Mouse (Mus musculus) ES-Bruce4 (cell line): Measurements from ENCODE around the gene Ak8. TPM values are rescaled to one million over a fixed set of nuclear protein-coding genes. Genes with fewer than 3 reads are reported as not detected.

Source experiments
- H3K27ac ChIP-seq: 2 replicates; pipeline ENCODE4 v1.5.1; 2012; ENCODE audit warnings: low read length, inconsistent platforms; ENCODE audit not compliant: insufficient read depth
- H3K27me3 ChIP-seq: 2 replicates; pipeline ENCODE4 v1.6.1; 2012; ENCODE audit warnings: mild to moderate bottlenecking, low read length, inconsistent platforms; ENCODE audit not compliant: control insufficient read depth, poor library complexity, insufficient read depth, severe bottlenecking
- H3K36me3 ChIP-seq: 2 replicates; pipeline ENCODE4 v1.6.1; 2012; ENCODE audit warnings: inconsistent platforms, mild to moderate bottlenecking, low read length, moderate library complexity; ENCODE audit not compliant: control insufficient read depth, poor library complexity, insufficient read depth, severe bottlenecking
- H3K4me1 ChIP-seq: one replicate; pipeline ENCODE4 v1.8.1; 2011; ENCODE audit warnings: low read length; ENCODE audit not compliant: control insufficient read depth, insufficient read depth
- H3K4me3 ChIP-seq: 2 replicates; pipeline ENCODE4 v1.5.1; 2011; ENCODE audit warnings: low read depth, mild to moderate bottlenecking, low read length
- H3K9ac ChIP-seq: 2 replicates; pipeline ENCODE4 v1.6.1; 2012; ENCODE audit warnings: low read depth, mild to moderate bottlenecking, inconsistent platforms; ENCODE audit not compliant: poor library complexity, severe bottlenecking
- H3K9me3 ChIP-seq: replicated peaks from 2 replicates; pipeline ENCODE4 v1.6.1; 2012; ENCODE audit warnings: mild to moderate bottlenecking, low read length, inconsistent platforms; ENCODE audit not compliant: control insufficient read depth, poor library complexity, insufficient read depth, severe bottlenecking
- CTCF ChIP-seq: IDR thresholded peaks from one replicate; pipeline ENCODE4 v1.8.1; 2011; ENCODE audit warnings: low read depth, low read length
- EP300 ChIP-seq: IDR thresholded peaks from 2 replicates; pipeline ENCODE4 v1.6.1; 2011; ENCODE audit warnings: low read depth, low read length; ENCODE audit not compliant: insufficient read depth
- POLR2A ChIP-seq: IDR thresholded peaks from one replicate; pipeline ENCODE4 v1.8.1; 2011; ENCODE audit warnings: low read length; ENCODE audit not compliant: insufficient read depth
- polyA plus RNA-seq: library from polyadenylated mRNA; stranded (reverse); fragments of >200 nt; gene quantifications from 2 replicates; pipeline ENCODE4 v1.2.4, GENCODE M21; 2011; ENCODE audit warnings: low read depth; ENCODE audit not compliant: missing spikeins, insufficient read depth, insufficient read length

Gene Ak8
- polyA plus RNA-seq, 1 experiment = 3.3 TPM

GRCm38 (mm10) chr2:28713036-28713435, 13.1 kb downstream of the Ak8 start:
- Histone ChIP-seq H3K9ac (no peak overlapping the region), H3K4me1 (no peaks in the 10 kb centered on the region), H3K27me3 (no peaks in the 10 kb centered on the region), H3K9me3 (no peaks in the 10 kb centered on the region), H3K36me3 (no peaks in the 10 kb centered on the region), H3K27ac (no peak overlapping the region), H3K4me3 (no peak overlapping the region)
- no peak for TF ChIP-seq CTCF
- TF ChIP-seq EP300 = no peak
- no peak for TF ChIP-seq POLR2A

- no peaks in the 10 kb centered on the region for H3K4me1 ChIP-seq
- H3K36me3 ChIP-seq = no peaks in the 10 kb centered on the region
- H3K27ac ChIP-seq = no peak overlapping the region
- H3K9ac ChIP-seq = no peak overlapping the region
- H3K27me3 ChIP-seq = no peaks in the 10 kb centered on the region
- TF ChIP-seq CTCF = no peak
- no peak overlapping the region for H3K4me3 ChIP-seq
- H3K9me3 ChIP-seq = no peaks in the 10 kb centered on the region
Measured at GRCm38 (mm10) chr2:28722419-28722818, 22.5 kb downstream of the Ak8 start.

GRCm38 (mm10) chr2:28723912-28724311, 23.9 kb downstream of the Ak8 start:
- H3K9me3 ChIP-seq = no peaks in the 10 kb centered on the region
- H3K36me3 ChIP-seq = no peaks in the 10 kb centered on the region
- no peaks in the 10 kb centered on the region for H3K27me3 ChIP-seq
- H3K27ac ChIP-seq = no peak overlapping the region
- H3K4me1 ChIP-seq = no peaks in the 10 kb centered on the region
- TF ChIP-seq EP300 = no peak
- TF ChIP-seq CTCF = no peak
- no peak for TF ChIP-seq POLR2A
- H3K9ac ChIP-seq = no peak overlapping the region
- no peak overlapping the region for H3K4me3 ChIP-seq

- no peak overlapping the region for H3K9ac ChIP-seq
Measured at GRCm38 (mm10) chr2:28727786-28728404, 27.9 kb downstream of the Ak8 start.

GRCm38 (mm10) chr2:28730676-28731075, 30.7 kb downstream of the Ak8 start:
- Histone ChIP-seq H3K27ac (no peak overlapping the region), H3K36me3 (no peaks in the 10 kb centered on the region), H3K9me3 (no peaks in the 10 kb centered on the region), H3K27me3 (no peaks in the 10 kb centered on the region), H3K4me1 (no peaks in the 10 kb centered on the region), H3K4me3 (no peak overlapping the region), H3K9ac (no peak overlapping the region)
- no peak for TF ChIP-seq POLR2A
- no peak for TF ChIP-seq CTCF
- TF ChIP-seq EP300 = no peak

More at GRCm38 (mm10) chr2:28727786-28728404, 27.9 kb downstream of the Ak8 start:
- Histone ChIP-seq H3K27me3 (no peaks in the 10 kb centered on the region), H3K36me3 (no peaks in the 10 kb centered on the region), H3K9me3 (no peaks in the 10 kb centered on the region), H3K4me3 (no peak overlapping the region), H3K27ac (no peak overlapping the region), H3K4me1 (no peaks in the 10 kb centered on the region)
- TF ChIP-seq EP300 (no peak), POLR2A (no peak), CTCF (no peak)

GRCm38 (mm10) chr2:28737112-28737511, 37.1 kb downstream of the Ak8 start:
- no peaks in the 10 kb centered on the region for H3K4me1 ChIP-seq
- no peak overlapping the region for H3K4me3 ChIP-seq
- H3K27me3 ChIP-seq = no peaks in the 10 kb centered on the region
- H3K36me3 ChIP-seq = no peaks in the 10 kb centered on the region
- no peaks in the 10 kb centered on the region for H3K9me3 ChIP-seq
- TF ChIP-seq POLR2A = no peak
- H3K27ac ChIP-seq = no peak overlapping the region
- no peak overlapping the region for H3K9ac ChIP-seq
